Mouse (Mus musculus) forebrain, embryonic 14.5 days (tissue): ENCODE data around the gene St3gal5. TPM values are rescaled to one million over a fixed set of nuclear protein-coding genes. Genes with fewer than 3 reads are reported as not detected.
A peak's percentile ranks its signal among the peaks of the same experiment; 100 is the strongest.

ENCODE experiments used
- ATAC-seq: fragments of 200-750 bp; cut with Nextera tagmentation; 2 replicates; pipeline ENCODE4 v1.8.0; 2017; ENCODE audit warnings: mild to moderate bottlenecking, moderate library complexity
- DNase-seq: peaks from one replicate; pipeline ENCODE4 v3.0.0-alpha.2; 2015; ENCODE audit warnings: low spot score
- H3K27ac ChIP-seq: fragments of 300-500 bp; sonication (generic); 2 replicates; pipeline ENCODE4 v1.5.1; 2014; ENCODE audit warnings: low read depth, mild to moderate bottlenecking, control low read depth, low read length, moderate library complexity
- H3K27me3 ChIP-seq: fragments of 300-500 bp; sonication (generic); replicated peaks from 2 replicates; pipeline ENCODE4 v1.6.1; 2014; ENCODE audit warnings: low read length, control low read depth, mixed read lengths; ENCODE audit not compliant: control insufficient read depth, insufficient read depth
- H3K36me3 ChIP-seq: fragments of 300-500 bp; sonication (generic); 2 replicates; pipeline ENCODE4 v1.6.1; 2014; ENCODE audit warnings: low read length, control low read depth; ENCODE audit not compliant: control insufficient read depth, insufficient read depth
- H3K4me1 ChIP-seq: fragments of 300-500 bp; sonication (generic); 2 replicates; pipeline ENCODE4 v1.6.1; 2014; ENCODE audit warnings: antibody characterized with exemption, low read length, control low read depth; ENCODE audit not compliant: control insufficient read depth, insufficient read depth
- H3K4me2 ChIP-seq: fragments of 300-500 bp; sonication (generic); 2 replicates; pipeline ENCODE4 v1.6.1; 2014; ENCODE audit warnings: mild to moderate bottlenecking, control low read depth, low read length
- H3K4me3 ChIP-seq: fragments of 300-500 bp; sonication (generic); 2 replicates; pipeline ENCODE4 v1.5.1; 2014; ENCODE audit warnings: low read depth, low read length, control low read depth
- H3K9ac ChIP-seq: fragments of 300-500 bp; sonication (generic); 2 replicates; pipeline ENCODE4 v1.6.1; 2014; ENCODE audit warnings: mild to moderate bottlenecking, low read length, control low read depth, moderate library complexity
- H3K9me3 ChIP-seq: fragments of 300-500 bp; sonication (generic); replicated peaks from 2 replicates; pipeline ENCODE4 v1.6.1; 2016; ENCODE audit warnings: low read length, control low read depth, mixed read lengths; ENCODE audit not compliant: control insufficient read depth
- WGBS: fragments of 180-500 bp; shearing (Covaris S2); extraction: QIAGEN DNeasy Blood & Tissue Kit; methylation state at CpG from one replicate; pipeline ENCODE4 v1.1.7; 2014; 5-methylcytosine and 5-hydroxymethylcytosine counted together
- polyA plus RNA-seq: library from polyadenylated mRNA; unstranded; fragments of >200 nt; fragmentation: Nextera tagmentation; extraction: Ambion mirVana; gene quantifications from 2 replicates; pipeline ENCODE4 v1.2.1, GENCODE M21; 2014

The St3gal5 gene
- polyA plus RNA-seq, 1 experiment from 2014 or later, result 25.5 TPM

GRCm38 (mm10) chr6:72063718-72064117 is 33.7 kb upstream of the St3gal5 start:
- no peak overlapping the region for H3K4me3 ChIP-seq
- H3K9ac ChIP-seq, result no peak overlapping the region
- no peaks in the 10 kb centered on the region for H3K9me3 ChIP-seq
- no peak overlapping the region for H3K27ac ChIP-seq
- no peak for DNase-seq
- no peaks in the 10 kb centered on the region for H3K4me1 ChIP-seq
- ATAC-seq, result no peak
- H3K27me3 ChIP-seq, result no peaks in the 10 kb centered on the region
- WGBS, result 90% methylated on average over 6 of the region's 6 CpGs
- H3K4me2 ChIP-seq, result no peak overlapping the region
- no peaks in the 10 kb centered on the region for H3K36me3 ChIP-seq

GRCm38 (mm10) chr6:72065988-72066387 is 31.4 kb upstream of the St3gal5 start:
- Histone ChIP-seq H3K9ac (no peak overlapping the region), H3K27ac (no peak overlapping the region), H3K9me3 (no peaks in the 10 kb centered on the region), H3K27me3 (no peaks in the 10 kb centered on the region), H3K4me3 (no peak overlapping the region), H3K4me2 (no peak overlapping the region), H3K36me3 (no peaks in the 10 kb centered on the region), H3K4me1 (no peaks in the 10 kb centered on the region)
- DNase-seq, result no peak
- WGBS, result 61% methylated on average over 10 of the region's 10 CpGs
- ATAC-seq, result no peak

GRCm38 (mm10) chr6:72068436-72068835 is 29.0 kb upstream of the St3gal5 start:
- H3K9me3 ChIP-seq, result no peaks in the 10 kb centered on the region
- no peak overlapping the region for H3K4me2 ChIP-seq
- no peaks in the 10 kb centered on the region for H3K36me3 ChIP-seq
- ATAC-seq (no peak), DNase-seq (no peak)
- H3K27me3 ChIP-seq, result no peaks in the 10 kb centered on the region
- no peak overlapping the region for H3K4me3 ChIP-seq
- H3K4me1 ChIP-seq, result no peaks in the 10 kb centered on the region
- 92% methylated on average over 4 of the region's 4 CpGs for WGBS
- H3K9ac ChIP-seq, result no peak overlapping the region
- no peak overlapping the region for H3K27ac ChIP-seq

- DNase-seq (no peak), ATAC-seq (no peak)
- Histone ChIP-seq H3K9me3 (no peaks in the 10 kb centered on the region), H3K4me3 (no peak overlapping the region), H3K9ac (no peak overlapping the region), H3K4me2 (no peak overlapping the region), H3K27ac (no peak overlapping the region), H3K4me1 (no peaks in the 10 kb centered on the region), H3K36me3 (no peaks in the 10 kb centered on the region), H3K27me3 (no peaks in the 10 kb centered on the region)
- WGBS, result 81% methylated on average over 5 of the region's 5 CpGs
These were observed 26.0 kb upstream of the St3gal5 start for GRCm38 (mm10) chr6:72071281-72071870.

GRCm38 (mm10) chr6:72073781-72074180 is 23.6 kb upstream of the St3gal5 start:
- WGBS, result 87% methylated on average over 4 of the region's 4 CpGs
- DNase-seq (no peak), ATAC-seq (no peak)
- no peaks in the 10 kb centered on the region for H3K9me3 ChIP-seq
- H3K9ac ChIP-seq, result no peak overlapping the region
- H3K4me3 ChIP-seq, result no peak overlapping the region
- no peaks in the 10 kb centered on the region for H3K27me3 ChIP-seq
- H3K27ac ChIP-seq, result no peak overlapping the region
- H3K4me1 ChIP-seq, result no peaks in the 10 kb centered on the region
- no peak overlapping the region for H3K4me2 ChIP-seq
- H3K36me3 ChIP-seq, result no peaks in the 10 kb centered on the region

GRCm38 (mm10) chr6:72076512-72076911 is 20.9 kb upstream of the St3gal5 start:
- H3K4me1 ChIP-seq, result no peaks in the 10 kb centered on the region
- no peak overlapping the region for H3K4me3 ChIP-seq
- no peak for ATAC-seq
- 86% methylated on average over 9 of the region's 9 CpGs for WGBS
- no peaks in the 10 kb centered on the region for H3K36me3 ChIP-seq
- DNase-seq, result no peak
- no peak overlapping the region for H3K4me2 ChIP-seq
- no peak overlapping the region for H3K9ac ChIP-seq
- H3K9me3 ChIP-seq, result no peaks in the 10 kb centered on the region
- H3K27ac ChIP-seq, result no peak overlapping the region
- no peaks in the 10 kb centered on the region for H3K27me3 ChIP-seq

GRCm38 (mm10) chr6:72078178-72078577 is 19.2 kb upstream of the St3gal5 start:
- no peak overlapping the region for H3K9ac ChIP-seq
- no peak for DNase-seq
- no peak overlapping the region for H3K27ac ChIP-seq
- H3K4me3 ChIP-seq, result no peak overlapping the region
- H3K4me1 ChIP-seq, result no peaks in the 10 kb centered on the region
- no peaks in the 10 kb centered on the region for H3K36me3 ChIP-seq
- H3K9me3 ChIP-seq, result no peaks in the 10 kb centered on the region
- ATAC-seq, result no peak
- 82% methylated on average over 5 of the region's 5 CpGs for WGBS
- no peak overlapping the region for H3K4me2 ChIP-seq
- no peaks in the 10 kb centered on the region for H3K27me3 ChIP-seq

GRCm38 (mm10) chr6:72081318-72082024 is 15.9 kb upstream of the St3gal5 start:
- Histone ChIP-seq H3K4me3 (no peak overlapping the region), H3K27me3 (no peaks in the 10 kb centered on the region), H3K9ac (no peak overlapping the region), H3K36me3 (no peaks in the 10 kb centered on the region), H3K27ac (no peak overlapping the region), H3K4me2 (no peak overlapping the region), H3K9me3 (no peaks in the 10 kb centered on the region), H3K4me1 (no peaks in the 10 kb centered on the region)
- ATAC-seq (no peak), DNase-seq (peak; percentile 53)
- WGBS, result 83% methylated on average over 13 of the region's 13 CpGs

- ATAC-seq (no peak), DNase-seq (no peak)
- H3K36me3 ChIP-seq, result no peaks in the 10 kb centered on the region
- no peak overlapping the region for H3K27ac ChIP-seq
- H3K9me3 ChIP-seq, result no peaks in the 10 kb centered on the region
- no peaks in the 10 kb centered on the region for H3K4me1 ChIP-seq
- no peak overlapping the region for H3K4me2 ChIP-seq
- no peak overlapping the region for H3K9ac ChIP-seq
- H3K4me3 ChIP-seq, result no peak overlapping the region
- no peaks in the 10 kb centered on the region for H3K27me3 ChIP-seq
- 91% methylated on average over 5 of the region's 5 CpGs for WGBS
These were observed 10.0 kb upstream of the St3gal5 start for GRCm38 (mm10) chr6:72087402-72087801.
